Mouse (Mus musculus): ENCODE data around the gene Agr2. TPM values are rescaled to one million over a fixed set of nuclear protein-coding genes. Genes with fewer than 3 reads are reported as not detected.

The Agr2 gene
- not detected in 2 replicates for total RNA-seq (2021)
- long read RNA-seq, experiment 1: 0 reads
- long read RNA-seq, experiment 2: 0 reads

- DNase-seq: no peak
Measured at GRCm38 (mm10) chr12:35992711-35993110, at the start of gene Agr2. Gene Agr2, plus strand, starts transcription at chr12:35992907.

GRCm38 (mm10) chr12:35951757-35952156, 41.0 kb upstream of the Agr2 start:
- DNase-seq: no peak

- DNase-seq: no peak
Measured at GRCm38 (mm10) chr12:35957235-35957634, 35.5 kb upstream of the Agr2 start.

- DNase-seq: no peak
Measured at GRCm38 (mm10) chr12:35966098-35966767, 26.5 kb upstream of the Agr2 start.

- DNase-seq: no peak
Measured at GRCm38 (mm10) chr12:35966768-35967141, 26.0 kb upstream of the Agr2 start.

GRCm38 (mm10) chr12:35975898-35976297, 16.8 kb upstream of the Agr2 start:
- no peak for DNase-seq

- DNase-seq: no peak
Measured at GRCm38 (mm10) chr12:35977633-35978246, 15.0 kb upstream of the Agr2 start.

- DNase-seq: no peak
Measured at GRCm38 (mm10) chr12:35979625-35980024, 13.1 kb upstream of the Agr2 start.

GRCm38 (mm10) chr12:35981732-35982360, 10.9 kb upstream of the Agr2 start:
- no peak for DNase-seq

- DNase-seq: no peak
Measured at GRCm38 (mm10) chr12:35983472-35983871, 9.2 kb upstream of the Agr2 start.

- DNase-seq: no peak
Measured at GRCm38 (mm10) chr12:35984743-35985142, 8.0 kb upstream of the Agr2 start.

- no peak for DNase-seq
Measured at GRCm38 (mm10) chr12:35993583-35993982, 876 bp downstream of the Agr2 start.

GRCm38 (mm10) chr12:35994098-35994497, 1.4 kb downstream of the Agr2 start:
- DNase-seq: no peak

GRCm38 (mm10) chr12:35995799-35996198, 3.1 kb downstream of the Agr2 start:
- peak; percentile 14 for DNase-seq

GRCm38 (mm10) chr12:36004714-36005113, 12.0 kb downstream of the Agr2 start:
- no peak for DNase-seq

GRCm38 (mm10) chr12:36007581-36007980, 14.9 kb downstream of the Agr2 start:
- DNase-seq: no peak

GRCm38 (mm10) chr12:36008364-36009047, 15.8 kb downstream of the Agr2 start:
- DNase-seq: no peak

- DNase-seq: no peak
Measured at GRCm38 (mm10) chr12:36013216-36013910, 20.7 kb downstream of the Agr2 start.

GRCm38 (mm10) chr12:36017791-36018190, 25.1 kb downstream of the Agr2 start:
- DNase-seq: no peak

- DNase-seq: no peak
Measured at GRCm38 (mm10) chr12:36019572-36019971, 26.9 kb downstream of the Agr2 start.

GRCm38 (mm10) chr12:36020081-36020480, 27.4 kb downstream of the Agr2 start:
- DNase-seq: no peak

- no peak for DNase-seq
Measured at GRCm38 (mm10) chr12:36020710-36021109, 28.0 kb downstream of the Agr2 start.
